Mouse (Mus musculus): ENCODE results near the gene Lpcat1. TPM values are rescaled to one million over a fixed set of nuclear protein-coding genes. Genes with fewer than 3 reads are reported as not detected.

Gene Lpcat1
- polyA plus RNA-seq, 1 experiment = 40.9 TPM

GRCm38 (mm10) chr13:73490564-73491170 is 23.7 kb downstream of the Lpcat1 start:
- H3K36me3 ChIP-seq (ENCODE audit: control insufficient read depth, insufficient read depth, low read length) = no peaks in the 10 kb centered on the region
- no peak overlapping the region for H3K27ac ChIP-seq (ENCODE audit: control insufficient read depth, insufficient read depth, low read length)
- DNase-seq = no peak
- TF ChIP-seq POLR2A (IDR thresholded peaks at IDR 0.05; ENCODE audit: control insufficient read depth, extremely low read depth, insufficient read depth, low read length, poor library complexity) = no peak
- TF ChIP-seq CTCF (IDR thresholded peaks at IDR 0.05; ENCODE audit: borderline replicate concordance, control insufficient read depth, extremely low read depth, insufficient read depth, low read length, poor library complexity) = no peak
- no peak overlapping the region for H3K4me3 ChIP-seq (ENCODE audit: control insufficient read depth, insufficient read depth, low read length)
- H3K4me1 ChIP-seq (replicated peaks; ENCODE audit: control insufficient read depth, insufficient read depth, low read length) = peaks cover 8% of the 10 kb centered on the region; the same call in 1 of the 2 replicates
- no peaks in the 10 kb centered on the region for H3K27me3 ChIP-seq (ENCODE audit: control insufficient read depth, insufficient read depth, low read length)
- WGBS = 76% methylated on average over 8 of the region's 8 CpGs

GRCm38 (mm10) chr13:73493183-73493582 is 26.2 kb downstream of the Lpcat1 start:
- Histone ChIP-seq H3K4me1 (replicated peaks; ENCODE audit: control insufficient read depth, insufficient read depth, low read length) (peaks cover 10% of the 10 kb centered on the region; the same call in 1 of the 2 replicates), H3K27ac (ENCODE audit: control insufficient read depth, insufficient read depth, low read length) (no peak overlapping the region), H3K36me3 (ENCODE audit: control insufficient read depth, insufficient read depth, low read length) (no peaks in the 10 kb centered on the region), H3K27me3 (ENCODE audit: control insufficient read depth, insufficient read depth, low read length) (no peaks in the 10 kb centered on the region), H3K4me3 (ENCODE audit: control insufficient read depth, insufficient read depth, low read length) (no peak overlapping the region)
- no peak for DNase-seq
- WGBS = 85% methylated on average over 4 of the region's 4 CpGs
- TF ChIP-seq CTCF (IDR thresholded peaks at IDR 0.05; ENCODE audit: borderline replicate concordance, control insufficient read depth, extremely low read depth, insufficient read depth, low read length, poor library complexity) (no peak), POLR2A (IDR thresholded peaks at IDR 0.05; ENCODE audit: control insufficient read depth, extremely low read depth, insufficient read depth, low read length, poor library complexity) (no peak)

DNA sequence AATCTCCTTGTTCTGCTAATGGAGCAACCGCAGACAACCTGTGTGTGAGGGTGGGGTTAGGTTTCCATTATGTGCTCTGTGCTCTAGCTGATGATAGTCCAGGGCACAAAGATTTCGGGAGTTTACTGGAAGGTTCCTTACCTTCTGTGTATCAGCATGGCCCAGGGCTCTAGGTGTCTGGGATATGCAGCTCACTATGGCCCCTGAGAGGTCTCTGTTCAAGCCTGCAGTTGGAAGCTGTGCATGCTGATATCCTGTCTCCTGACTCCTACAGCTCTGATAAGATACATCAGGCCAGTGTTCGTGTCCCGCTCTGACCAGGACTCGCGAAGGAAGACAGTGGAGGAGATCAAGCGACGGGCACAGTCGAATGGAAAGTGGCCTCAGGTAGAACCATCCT is 27.5 kb downstream of the Lpcat1 start:
- Histone ChIP-seq H3K4me3 (ENCODE audit: control insufficient read depth, insufficient read depth, low read length) (no peak overlapping the region), H3K36me3 (ENCODE audit: control insufficient read depth, insufficient read depth, low read length) (no peaks in the 10 kb centered on the region), H3K4me1 (replicated peaks; ENCODE audit: control insufficient read depth, insufficient read depth, low read length) (0 out of 2 replicates have a peak, but pooled peaks cover 4% of the 10 kb centered on the region), H3K27ac (ENCODE audit: control insufficient read depth, insufficient read depth, low read length) (no peak overlapping the region), H3K27me3 (ENCODE audit: control insufficient read depth, insufficient read depth, low read length) (no peaks in the 10 kb centered on the region)
- no peak for TF ChIP-seq CTCF (IDR thresholded peaks at IDR 0.05; ENCODE audit: borderline replicate concordance, control insufficient read depth, extremely low read depth, insufficient read depth, low read length, poor library complexity)
- TF ChIP-seq POLR2A (IDR thresholded peaks at IDR 0.05; ENCODE audit: control insufficient read depth, extremely low read depth, insufficient read depth, low read length, poor library complexity) = no peak
- no peak for DNase-seq
- 98% methylated on average over 9 of the region's 9 CpGs for WGBS

- Histone ChIP-seq H3K4me1 (replicated peaks; ENCODE audit: control insufficient read depth, insufficient read depth, low read length) (0 out of 2 replicates have a peak, but pooled peaks cover 4% of the 10 kb centered on the region), H3K27ac (ENCODE audit: control insufficient read depth, insufficient read depth, low read length) (no peak overlapping the region), H3K36me3 (ENCODE audit: control insufficient read depth, insufficient read depth, low read length) (no peaks in the 10 kb centered on the region), H3K27me3 (ENCODE audit: control insufficient read depth, insufficient read depth, low read length) (no peaks in the 10 kb centered on the region), H3K4me3 (ENCODE audit: control insufficient read depth, insufficient read depth, low read length) (no peak overlapping the region)
- DNase-seq = no peak
- WGBS = 28% methylated on average over 2 of the region's 2 CpGs
- no peak for TF ChIP-seq CTCF (IDR thresholded peaks at IDR 0.05; ENCODE audit: borderline replicate concordance, control insufficient read depth, extremely low read depth, insufficient read depth, low read length, poor library complexity)
- no peak for TF ChIP-seq POLR2A (IDR thresholded peaks at IDR 0.05; ENCODE audit: control insufficient read depth, extremely low read depth, insufficient read depth, low read length, poor library complexity)
These were observed 29.1 kb downstream of the Lpcat1 start for GRCm38 (mm10) chr13:73496137-73496536.

DNA sequence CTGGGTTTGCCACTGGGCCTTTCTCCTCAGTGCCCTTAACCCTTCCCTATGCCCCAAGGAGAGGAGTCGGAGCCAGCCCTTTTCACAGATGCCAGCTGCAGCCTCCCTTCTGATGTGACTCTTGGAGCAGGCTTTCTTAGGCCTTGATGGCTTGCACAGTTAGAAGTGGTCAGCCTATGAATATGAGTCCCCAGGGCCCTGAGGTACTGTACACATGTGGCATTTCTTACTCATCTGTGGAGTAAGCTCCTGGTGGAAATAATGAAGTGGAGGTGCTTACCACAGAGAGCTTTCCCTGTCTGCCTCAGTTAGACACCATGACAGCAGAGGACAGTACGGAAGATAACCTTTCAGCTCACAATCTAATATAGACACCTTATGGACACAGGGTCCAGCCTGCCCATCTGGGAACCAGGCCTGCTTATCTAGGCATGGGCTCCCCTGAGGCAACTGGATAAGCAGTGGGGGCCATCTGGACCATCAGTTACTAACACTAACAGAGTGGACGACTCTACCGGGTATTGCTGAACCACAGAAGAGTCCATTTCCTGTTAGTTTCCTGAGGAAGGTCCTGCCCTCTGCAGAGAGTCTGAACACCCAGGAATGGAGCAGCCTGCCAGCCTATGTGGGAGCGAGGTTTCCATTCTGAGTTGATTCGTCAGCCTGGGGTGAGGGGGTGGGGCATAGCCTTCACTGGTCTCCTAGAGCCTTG is 33.1 kb downstream of the Lpcat1 start:
- no peak for TF ChIP-seq CTCF (IDR thresholded peaks at IDR 0.05; ENCODE audit: borderline replicate concordance, control insufficient read depth, extremely low read depth, insufficient read depth, low read length, poor library complexity)
- Histone ChIP-seq H3K27ac (ENCODE audit: control insufficient read depth, insufficient read depth, low read length) (no peak overlapping the region), H3K4me1 (replicated peaks; ENCODE audit: control insufficient read depth, insufficient read depth, low read length) (0 out of 2 replicates have a peak, but pooled peaks cover 4% of the 10 kb centered on the region), H3K4me3 (ENCODE audit: control insufficient read depth, insufficient read depth, low read length) (no peak overlapping the region), H3K36me3 (ENCODE audit: control insufficient read depth, insufficient read depth, low read length) (no peaks in the 10 kb centered on the region), H3K27me3 (ENCODE audit: control insufficient read depth, insufficient read depth, low read length) (no peaks in the 10 kb centered on the region)
- 72% methylated on average over 6 of the region's 6 CpGs for WGBS
- DNase-seq = no peak

GRCm38 (mm10) chr13:73502719-73503118 is 35.7 kb downstream of the Lpcat1 start:
- no peaks in the 10 kb centered on the region for H3K27me3 ChIP-seq (ENCODE audit: control insufficient read depth, insufficient read depth, low read length)
- H3K27ac ChIP-seq (ENCODE audit: control insufficient read depth, insufficient read depth, low read length) = no peak overlapping the region
- WGBS = 64% methylated on average over 2 of the region's 2 CpGs
- no peak overlapping the region for H3K4me3 ChIP-seq (ENCODE audit: control insufficient read depth, insufficient read depth, low read length)
- H3K4me1 ChIP-seq (replicated peaks; ENCODE audit: control insufficient read depth, insufficient read depth, low read length) = no peaks in the 10 kb centered on the region
- DNase-seq = peak; percentile 14
- TF ChIP-seq CTCF (IDR thresholded peaks at IDR 0.05; ENCODE audit: borderline replicate concordance, control insufficient read depth, extremely low read depth, insufficient read depth, low read length, poor library complexity) (no peak), POLR2A (IDR thresholded peaks at IDR 0.05; ENCODE audit: control insufficient read depth, extremely low read depth, insufficient read depth, low read length, poor library complexity) (no peak)
- H3K36me3 ChIP-seq (ENCODE audit: control insufficient read depth, insufficient read depth, low read length) = no peaks in the 10 kb centered on the region
